Mouse (Mus musculus) kidney, embryonic 15.5 days (tissue): ENCODE data around the gene Dmp1. TPM values are rescaled to one million over a fixed set of nuclear protein-coding genes. Genes with fewer than 3 reads are reported as not detected.
A peak's percentile ranks its signal among the peaks of the same experiment; 100 is the strongest.

Experiments
- ATAC-seq: fragments of 200-750 bp; cut with Nextera tagmentation; replicated peaks from 2 replicates; pipeline ENCODE4 v1.8.0; 2017; ENCODE audit warnings: moderate TSS enrichment; ENCODE audit not compliant: low FRiP score
- H3K27ac ChIP-seq: fragments of 300-500 bp; sonication (generic); 2 replicates; pipeline ENCODE4 v1.5.1; 2015; ENCODE audit warnings: mild to moderate bottlenecking, inconsistent platforms
- H3K27me3 ChIP-seq: fragments of 300-500 bp; sonication (generic); 2 replicates; pipeline ENCODE4 v1.6.1; 2015; ENCODE audit warnings: inconsistent platforms
- H3K36me3 ChIP-seq: fragments of 300-500 bp; sonication (generic); 2 replicates; pipeline ENCODE4 v1.6.1; 2015; ENCODE audit warnings: inconsistent platforms
- H3K4me1 ChIP-seq: fragments of 300-500 bp; sonication (generic); 2 replicates; pipeline ENCODE4 v1.6.1; 2015; ENCODE audit warnings: inconsistent platforms
- H3K4me2 ChIP-seq: fragments of 300-500 bp; sonication (generic); 2 replicates; pipeline ENCODE4 v1.6.1; 2015; ENCODE audit warnings: moderate library complexity, mild to moderate bottlenecking, inconsistent platforms
- H3K4me3 ChIP-seq: fragments of 300-500 bp; sonication (generic); replicated peaks from 2 replicates; pipeline ENCODE4 v1.5.1; 2015; ENCODE audit warnings: mild to moderate bottlenecking, inconsistent platforms
- H3K9ac ChIP-seq: fragments of 300-500 bp; sonication (generic); 2 replicates; pipeline ENCODE4 v1.6.1; 2015; ENCODE audit warnings: mild to moderate bottlenecking, inconsistent platforms
- H3K9me3 ChIP-seq: fragments of 300-500 bp; sonication (generic); replicated peaks from 2 replicates; pipeline ENCODE4 v1.6.1; 2016; ENCODE audit warnings: inconsistent platforms
- WGBS: fragments of 180-500 bp; shearing (Covaris S2); methylation state at CpG from one replicate; pipeline ENCODE4 v1.1.7; 2015; ENCODE audit warnings: mixed read lengths; 5-methylcytosine and 5-hydroxymethylcytosine counted together
- polyA plus RNA-seq: library from polyadenylated mRNA; unstranded; fragments of >200 nt; fragmentation: Nextera tagmentation; extraction: Ambion mirVana; gene quantifications from 2 replicates; pipeline ENCODE4 v1.2.1, GENCODE M21; 2015

The Dmp1 gene
- polyA plus RNA-seq, 1 experiment from 2014 or later = 0.06 TPM

DNA sequence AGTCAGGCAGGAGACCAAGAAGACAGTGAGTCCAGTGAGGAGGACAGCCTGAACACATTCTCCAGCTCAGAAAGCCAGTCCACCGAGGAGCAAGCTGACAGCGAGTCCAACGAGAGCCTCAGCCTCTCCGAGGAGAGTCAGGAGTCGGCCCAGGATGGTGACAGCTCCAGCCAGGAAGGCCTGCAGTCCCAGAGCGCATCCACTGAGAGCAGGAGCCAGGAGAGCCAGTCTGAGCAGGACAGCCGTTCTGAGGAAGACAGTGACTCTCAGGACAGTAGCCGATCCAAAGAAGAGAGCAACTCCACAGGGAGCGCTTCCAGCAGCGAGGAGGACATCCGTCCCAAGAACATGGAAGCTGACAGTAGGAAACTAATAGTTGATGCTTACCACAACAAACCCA, 10.1 kb downstream of the Dmp1 start:
- no peak for ATAC-seq
- Histone ChIP-seq H3K27me3 (no peaks in the 10 kb centered on the region), H3K9ac (no peak overlapping the region), H3K36me3 (no peaks in the 10 kb centered on the region), H3K4me1 (no peaks in the 10 kb centered on the region), H3K9me3 (no peaks in the 10 kb centered on the region), H3K4me2 (no peak overlapping the region), H3K4me3 (no peak overlapping the region), H3K27ac (no peak overlapping the region)
- 73% methylated on average over 11 of the region's 11 CpGs for whole genome bisulfite sequencing

DNA sequence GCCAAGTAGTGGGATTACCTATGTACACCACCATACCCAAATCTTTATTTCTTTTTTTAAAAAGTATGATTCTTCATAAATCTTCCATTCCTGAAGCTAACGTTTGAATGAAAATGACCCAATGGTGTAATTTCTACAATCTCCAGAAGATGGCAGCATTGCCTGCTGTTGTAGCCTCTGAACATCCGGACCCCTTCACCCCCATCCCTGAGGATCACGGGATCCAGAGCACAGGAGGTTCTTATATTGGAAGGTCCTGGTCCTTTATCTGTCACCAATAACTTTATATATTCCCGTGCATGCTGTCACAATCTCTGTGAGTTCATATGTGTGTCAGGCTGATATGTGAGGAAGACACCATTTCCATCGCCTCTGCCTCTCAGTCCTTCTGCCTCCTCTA, 16.5 kb downstream of the Dmp1 start:
- Histone ChIP-seq H3K27me3 (no peaks in the 10 kb centered on the region), H3K27ac (no peak overlapping the region), H3K4me2 (no peak overlapping the region), H3K4me1 (peaks cover 3% of the 10 kb centered on the region; the same call in 1 of the 2 replicates), H3K9ac (no peak overlapping the region), H3K9me3 (no peaks in the 10 kb centered on the region), H3K36me3 (no peaks in the 10 kb centered on the region), H3K4me3 (no peak overlapping the region)
- WGBS = 30% methylated on average over 5 of the region's 5 CpGs
- peak; percentile 67 for ATAC-seq

- ATAC-seq = no peak
- peaks cover 5% of the 10 kb centered on the region; the same call in 1 of the 2 replicates for H3K4me1 ChIP-seq
- H3K27ac ChIP-seq = no peak overlapping the region
- no peaks in the 10 kb centered on the region for H3K36me3 ChIP-seq
- no peak overlapping the region for H3K4me2 ChIP-seq
- H3K9me3 ChIP-seq = no peaks in the 10 kb centered on the region
- H3K27me3 ChIP-seq = no peaks in the 10 kb centered on the region
- no peak overlapping the region for H3K9ac ChIP-seq
- H3K4me3 ChIP-seq = no peak overlapping the region
- 62% methylated on average over 3 of the region's 3 CpGs for WGBS
Measured at GRCm38 (mm10) chr5:104224299-104224698, 21.9 kb downstream of the Dmp1 start.

GRCm38 (mm10) chr5:104224750-104225149, 22.3 kb downstream of the Dmp1 start:
- H3K36me3 ChIP-seq = no peaks in the 10 kb centered on the region
- H3K27ac ChIP-seq = no peak overlapping the region
- no peak overlapping the region for H3K4me2 ChIP-seq
- H3K9ac ChIP-seq = no peak overlapping the region
- ATAC-seq = no peak
- no peak overlapping the region for H3K4me3 ChIP-seq
- H3K4me1 ChIP-seq = peaks cover 5% of the 10 kb centered on the region; the same call in 1 of the 2 replicates
- H3K27me3 ChIP-seq = no peaks in the 10 kb centered on the region
- no peaks in the 10 kb centered on the region for H3K9me3 ChIP-seq

- no peak for ATAC-seq
- no peaks in the 10 kb centered on the region for H3K27me3 ChIP-seq
- 24% methylated on average over 1 of the region's 1 CpGs for WGBS
- H3K9me3 ChIP-seq = no peaks in the 10 kb centered on the region
- no peak overlapping the region for H3K27ac ChIP-seq
- no peak overlapping the region for H3K4me3 ChIP-seq
- no peak overlapping the region for H3K4me2 ChIP-seq
- no peak overlapping the region for H3K9ac ChIP-seq
- H3K36me3 ChIP-seq = no peaks in the 10 kb centered on the region
- H3K4me1 ChIP-seq = peaks cover 5% of the 10 kb centered on the region; the same call in 1 of the 2 replicates
Measured at GRCm38 (mm10) chr5:104228497-104228896, 26.1 kb downstream of the Dmp1 start.

DNA sequence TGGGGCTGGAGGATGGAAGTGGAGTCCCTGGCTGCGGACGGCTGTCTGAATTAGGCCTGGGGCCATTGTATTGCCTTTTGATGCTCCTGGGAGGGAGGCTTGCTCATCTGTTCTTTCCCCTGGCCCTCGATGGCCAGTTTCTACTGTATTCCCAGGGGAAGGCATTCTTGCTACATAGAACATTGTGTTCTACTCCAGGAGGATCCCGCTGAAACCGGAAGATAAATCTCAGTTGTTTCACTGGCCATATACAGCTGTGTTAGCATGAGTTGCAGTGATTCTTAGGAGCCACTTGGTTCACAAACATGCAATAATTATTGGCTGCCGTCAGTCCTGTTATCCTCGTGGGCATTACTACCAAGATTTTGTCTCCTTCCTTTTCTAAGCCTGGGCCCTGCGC, 34.3 kb downstream of the Dmp1 start:
- Histone ChIP-seq H3K4me1 (peaks cover 6% of the 10 kb centered on the region; the same call in 1 of the 2 replicates), H3K9ac (no peak overlapping the region), H3K9me3 (0 out of 2 replicates have a peak, but pooled peaks cover 3% of the 10 kb centered on the region), H3K4me3 (no peak overlapping the region), H3K4me2 (no peak overlapping the region), H3K27me3 (no peaks in the 10 kb centered on the region), H3K36me3 (no peaks in the 10 kb centered on the region), H3K27ac (no peak overlapping the region)
- WGBS = 81% methylated on average over 8 of the region's 8 CpGs
- ATAC-seq = no peak

DNA sequence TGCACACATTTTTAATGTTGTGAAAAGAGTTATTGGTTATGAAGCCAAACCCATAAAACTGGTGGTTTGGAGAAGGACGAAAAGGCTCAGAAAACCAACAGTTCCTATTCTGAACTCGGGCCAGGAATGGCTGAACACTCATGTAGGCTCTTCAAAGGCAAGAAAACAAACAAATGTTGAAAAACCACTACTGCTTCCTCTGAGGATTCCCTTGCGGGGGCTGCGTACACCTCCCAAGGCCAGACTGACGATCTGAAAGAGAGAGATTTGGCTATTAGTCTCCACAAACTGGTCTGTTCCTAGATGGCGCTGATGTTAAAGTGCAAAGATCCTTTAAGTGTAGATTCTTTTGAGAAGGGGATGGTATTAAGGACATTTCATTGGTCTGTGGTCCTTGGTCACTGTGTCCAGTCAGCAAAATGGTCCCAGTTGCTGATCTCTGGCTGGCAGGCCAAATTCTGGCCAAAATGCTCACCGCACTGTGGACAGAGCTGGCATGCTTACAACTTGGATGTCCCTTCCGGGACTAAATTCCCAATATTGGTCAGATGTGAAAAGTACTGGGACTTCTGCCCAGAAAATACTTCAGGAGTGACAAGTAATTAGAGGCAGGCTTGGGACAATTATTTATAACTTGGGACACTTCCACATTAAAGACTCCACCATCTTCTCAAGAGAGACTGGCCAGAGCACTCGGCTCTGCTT, 37.4 kb downstream of the Dmp1 start:
- H3K9ac ChIP-seq = no peak overlapping the region
- no peaks in the 10 kb centered on the region for H3K27me3 ChIP-seq
- WGBS = 62% methylated on average over 9 of the region's 9 CpGs
- H3K9me3 ChIP-seq = 0 out of 2 replicates have a peak, but pooled peaks cover 3% of the 10 kb centered on the region
- no peak overlapping the region for H3K4me3 ChIP-seq
- ATAC-seq = no peak
- peak overlapping the region; percentile 72 for H3K27ac ChIP-seq
- H3K4me1 ChIP-seq = peaks cover 6% of the 10 kb centered on the region; the same call in 1 of the 2 replicates
- H3K4me2 ChIP-seq = no peak overlapping the region
- no peaks in the 10 kb centered on the region for H3K36me3 ChIP-seq

GRCm38 (mm10) chr5:104244261-104244660, 41.8 kb downstream of the Dmp1 start:
- H3K4me2 ChIP-seq = no peak overlapping the region
- no peak overlapping the region for H3K9ac ChIP-seq
- no peak overlapping the region for H3K4me3 ChIP-seq
- peaks cover 6% of the 10 kb centered on the region; the same call in 1 of the 2 replicates for H3K4me1 ChIP-seq
- WGBS = 37% methylated on average over 2 of the region's 2 CpGs
- no peaks in the 10 kb centered on the region for H3K9me3 ChIP-seq
- no peak for ATAC-seq
- H3K27ac ChIP-seq = no peak overlapping the region
- no peaks in the 10 kb centered on the region for H3K36me3 ChIP-seq
- H3K27me3 ChIP-seq = no peaks in the 10 kb centered on the region

GRCm38 (mm10) chr5:104251811-104252210, 49.4 kb downstream of the Dmp1 start:
- no peak for ATAC-seq
- Histone ChIP-seq H3K4me3 (no peak overlapping the region), H3K36me3 (no peaks in the 10 kb centered on the region), H3K9me3 (no peaks in the 10 kb centered on the region), H3K27me3 (no peaks in the 10 kb centered on the region), H3K9ac (no peak overlapping the region), H3K4me1 (no peaks in the 10 kb centered on the region), H3K4me2 (no peak overlapping the region), H3K27ac (no peak overlapping the region)
- 87% methylated on average over 5 of the region's 5 CpGs for WGBS

DNA sequence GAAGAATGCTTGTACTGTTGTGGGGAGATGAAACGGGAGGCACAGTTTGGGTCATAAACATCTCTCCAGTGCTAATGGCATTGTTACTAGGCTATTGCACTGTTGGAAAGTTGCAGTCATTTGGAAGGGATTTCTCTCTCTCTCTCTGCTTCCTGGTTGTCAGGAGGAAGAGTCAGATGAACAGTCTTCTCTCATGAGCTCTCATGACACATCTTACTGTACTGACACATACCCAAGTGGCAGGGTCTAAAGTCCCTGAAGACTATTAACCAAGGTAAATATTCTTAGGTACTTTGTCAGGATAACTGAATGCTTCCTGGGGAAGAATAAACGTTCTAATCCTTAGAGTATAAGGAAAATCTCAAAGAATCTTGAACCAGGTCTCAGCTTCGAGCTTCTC, 54.2 kb downstream of the Dmp1 start:
- WGBS = 60% methylated on average over 3 of the region's 3 CpGs
- Histone ChIP-seq H3K36me3 (no peaks in the 10 kb centered on the region), H3K4me2 (no peak overlapping the region), H3K4me3 (no peak overlapping the region), H3K9ac (no peak overlapping the region), H3K9me3 (no peaks in the 10 kb centered on the region), H3K27me3 (no peaks in the 10 kb centered on the region), H3K27ac (no peak overlapping the region), H3K4me1 (no peaks in the 10 kb centered on the region)
- ATAC-seq = no peak

DNA sequence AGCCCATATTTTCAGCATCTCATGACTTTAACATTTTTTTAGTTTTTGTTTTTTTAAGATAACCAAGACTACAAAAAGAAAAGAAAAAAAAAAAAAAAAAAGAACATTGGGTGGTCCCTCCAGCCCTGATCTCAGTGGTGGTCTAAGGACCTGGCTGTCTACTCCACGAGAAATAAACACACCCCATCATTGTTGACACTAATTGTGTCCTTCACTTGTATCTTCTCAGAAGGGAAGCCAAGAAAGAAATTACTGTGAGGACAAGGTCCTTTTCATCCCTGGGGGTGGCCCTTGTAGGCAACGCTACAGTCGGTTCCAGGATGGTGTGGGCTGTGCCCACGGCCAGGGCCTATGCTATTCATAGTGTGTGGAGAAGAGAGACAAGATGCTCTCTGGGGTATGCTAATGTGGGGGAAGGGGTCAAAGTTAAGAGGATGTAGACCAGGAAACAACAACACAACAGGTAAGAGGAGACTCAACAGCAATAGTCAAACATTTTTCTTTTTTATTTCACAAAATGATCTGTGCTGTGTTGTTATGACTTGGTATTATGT, 59.6 kb downstream of the Dmp1 start:
- Histone ChIP-seq H3K36me3 (no peaks in the 10 kb centered on the region), H3K27ac (no peak overlapping the region), H3K27me3 (no peaks in the 10 kb centered on the region), H3K9ac (no peak overlapping the region), H3K4me2 (no peak overlapping the region), H3K9me3 (no peaks in the 10 kb centered on the region), H3K4me3 (no peak overlapping the region), H3K4me1 (no peaks in the 10 kb centered on the region)
- WGBS = 77% methylated on average over 4 of the region's 4 CpGs
- ATAC-seq = no peak

GRCm38 (mm10) chr5:104263014-104263776, 60.8 kb downstream of the Dmp1 start:
- no peak overlapping the region for H3K9ac ChIP-seq
- H3K4me2 ChIP-seq = no peak overlapping the region
- no peaks in the 10 kb centered on the region for H3K9me3 ChIP-seq
- H3K4me3 ChIP-seq = no peak overlapping the region
- no peaks in the 10 kb centered on the region for H3K27me3 ChIP-seq
- no peaks in the 10 kb centered on the region for H3K4me1 ChIP-seq
- no peak overlapping the region for H3K27ac ChIP-seq
- H3K36me3 ChIP-seq = no peaks in the 10 kb centered on the region
- no peak for ATAC-seq
- WGBS = 85% methylated on average over 13 of the region's 13 CpGs
